Mouse (Mus musculus): ENCODE results near the gene Gpc6. TPM values are rescaled to one million over a fixed set of nuclear protein-coding genes. Genes with fewer than 3 reads are reported as not detected.
A peak's percentile ranks its signal among the peaks of the same experiment; 100 is the strongest.

Gpc6 gene
- polyA plus RNA-seq, 2 experiments = 26.1 to 39.5 TPM

DNA sequence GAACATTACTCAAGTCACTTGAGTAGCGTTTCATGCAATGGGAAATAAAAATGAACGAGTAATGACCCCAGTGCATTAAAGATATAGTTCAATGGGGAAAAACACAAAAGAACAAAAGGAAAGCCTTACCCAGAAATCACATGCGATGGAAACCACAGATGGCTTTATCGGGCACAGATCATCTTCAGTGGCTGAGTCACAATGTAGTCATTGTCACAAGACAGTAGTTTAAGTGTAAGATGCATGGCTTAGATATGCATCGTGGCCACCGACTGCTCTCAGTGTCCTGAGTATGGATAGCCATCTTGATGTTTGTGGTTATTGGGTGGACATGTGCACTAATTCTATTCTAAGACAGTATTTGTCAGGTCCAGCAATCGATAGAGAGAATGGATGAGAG lies 601.9 kb downstream of the Gpc6 start:
- no peak for DNase-seq (ENCODE audit: low spot score)
- Histone ChIP-seq H3K9me3 (ENCODE audit: control insufficient read depth, low read length) (no peaks in the 10 kb centered on the region), H3K27me3 (ENCODE audit: control insufficient read depth, insufficient read depth, low read length) (no peaks in the 10 kb centered on the region), H3K36me3 (ENCODE audit: control insufficient read depth, insufficient read depth, low read length) (no peaks in the 10 kb centered on the region), H3K4me3 (replicated peaks; ENCODE audit: low read length) (no peak overlapping the region), H3K4me2 (replicated peaks; ENCODE audit: low read depth, low read length, severe bottlenecking) (no peak overlapping the region), H3K27ac (replicated peaks; ENCODE audit: low read depth, low read length) (no peak overlapping the region), H3K4me1 (ENCODE audit: control insufficient read depth, insufficient read depth, low read length) (no peaks in the 10 kb centered on the region), H3K9ac (ENCODE audit: low read depth, low read length, severe bottlenecking) (no peak overlapping the region)
- no peak for TF ChIP-seq POLR2A (IDR thresholded peaks at IDR 0.05; ENCODE audit: borderline replicate concordance, extremely low read depth, insufficient read depth, insufficient read length)
- no peak for ATAC-seq (ENCODE audit: low FRiP score, low read depth)
- 90% methylated on average over 7 of the region's 7 CpGs for WGBS

GRCm38 (mm10) chr14:117529439-117529838 lies 604.3 kb downstream of the Gpc6 start:
- WGBS = 71% methylated on average over 3 of the region's 3 CpGs
- no peak for TF ChIP-seq POLR2A (IDR thresholded peaks at IDR 0.05; ENCODE audit: borderline replicate concordance, extremely low read depth, insufficient read depth, insufficient read length)
- ATAC-seq (ENCODE audit: low FRiP score, low read depth) = no peak

DNA sequence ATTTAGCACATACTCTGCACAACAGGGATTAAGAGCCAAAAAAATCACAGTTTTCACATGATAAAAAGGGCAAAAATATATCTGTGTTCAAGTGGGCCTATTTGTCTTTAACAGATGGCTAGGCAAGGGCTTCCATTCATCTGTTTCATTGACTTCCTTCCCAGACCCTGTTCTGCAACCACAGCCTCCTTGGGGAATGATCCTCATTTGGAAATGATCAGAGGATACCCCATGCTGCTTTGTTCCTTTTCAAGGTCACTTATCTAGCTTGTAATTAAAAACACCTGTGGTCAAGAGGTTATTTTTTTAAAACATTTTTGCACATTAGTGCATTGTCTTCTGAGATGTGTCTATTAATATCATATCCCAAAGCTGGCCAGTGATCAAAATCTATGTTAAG lies 627.7 kb downstream of the Gpc6 start:
- Histone ChIP-seq H3K9me3 (ENCODE audit: control insufficient read depth, low read length) (no peaks in the 10 kb centered on the region), H3K4me3 (replicated peaks; ENCODE audit: low read length) (no peak overlapping the region), H3K36me3 (ENCODE audit: control insufficient read depth, insufficient read depth, low read length) (no peaks in the 10 kb centered on the region), H3K9ac (ENCODE audit: low read depth, low read length, severe bottlenecking) (no peak overlapping the region), H3K4me2 (replicated peaks; ENCODE audit: low read depth, low read length, severe bottlenecking) (no peak overlapping the region), H3K27ac (replicated peaks; ENCODE audit: low read depth, low read length) (no peak overlapping the region), H3K4me1 (ENCODE audit: control insufficient read depth, insufficient read depth, low read length) (no peaks in the 10 kb centered on the region), H3K27me3 (ENCODE audit: control insufficient read depth, insufficient read depth, low read length) (no peaks in the 10 kb centered on the region)
- TF ChIP-seq POLR2A (IDR thresholded peaks at IDR 0.05; ENCODE audit: borderline replicate concordance, extremely low read depth, insufficient read depth, insufficient read length) = no peak
- ATAC-seq (ENCODE audit: low FRiP score, low read depth) = no peak
- peak; percentile 42 for DNase-seq (ENCODE audit: low spot score)

More at GRCm38 (mm10) chr14:117529439-117529838, 604.3 kb downstream of the Gpc6 start:
- Histone ChIP-seq H3K27ac (replicated peaks; ENCODE audit: low read depth, low read length) (no peak overlapping the region), H3K4me3 (replicated peaks; ENCODE audit: low read length) (no peak overlapping the region), H3K9me3 (ENCODE audit: control insufficient read depth, low read length) (no peaks in the 10 kb centered on the region), H3K4me1 (ENCODE audit: control insufficient read depth, insufficient read depth, low read length) (no peaks in the 10 kb centered on the region), H3K36me3 (ENCODE audit: control insufficient read depth, insufficient read depth, low read length) (no peaks in the 10 kb centered on the region), H3K27me3 (ENCODE audit: control insufficient read depth, insufficient read depth, low read length) (no peaks in the 10 kb centered on the region), H3K9ac (ENCODE audit: low read depth, low read length, severe bottlenecking) (no peak overlapping the region), H3K4me2 (replicated peaks; ENCODE audit: low read depth, low read length, severe bottlenecking) (no peak overlapping the region)
- DNase-seq (ENCODE audit: low spot score) = no peak

DNA sequence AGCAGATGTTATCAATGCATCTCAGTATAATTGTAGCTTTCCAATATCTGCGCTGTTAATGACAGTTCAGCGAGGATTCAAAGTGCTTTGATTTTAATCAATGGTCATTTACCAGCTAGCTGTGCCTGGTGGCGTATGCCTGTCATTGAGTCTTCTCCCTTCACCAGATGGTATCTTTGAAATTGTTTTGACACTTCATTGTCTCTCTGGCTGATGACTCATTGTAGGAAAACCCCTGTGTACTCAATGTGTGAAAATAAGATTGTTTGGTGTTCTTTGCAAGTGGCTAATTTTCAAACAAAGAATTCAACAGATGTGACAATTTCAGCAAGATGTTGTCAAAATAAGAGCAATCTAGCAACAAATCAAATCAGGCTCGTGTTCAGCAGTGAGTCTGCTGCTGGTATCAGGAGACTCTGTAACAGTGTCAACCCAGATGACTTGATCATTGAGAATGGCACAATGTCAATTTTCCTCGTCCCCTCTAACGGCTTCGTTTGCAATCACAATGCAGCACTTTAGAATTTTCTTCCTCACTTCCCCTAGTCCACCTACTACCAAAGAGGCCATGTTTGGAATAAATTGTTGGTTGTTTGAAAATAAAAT lies 631.7 kb downstream of the Gpc6 start:
- no peak overlapping the region for H3K9ac ChIP-seq (ENCODE audit: low read depth, low read length, severe bottlenecking)
- ATAC-seq (ENCODE audit: low FRiP score, low read depth) (no peak), DNase-seq (ENCODE audit: low spot score) (no peak)
- no peak overlapping the region for H3K4me2 ChIP-seq (replicated peaks; ENCODE audit: low read depth, low read length, severe bottlenecking)
- H3K4me1 ChIP-seq (ENCODE audit: control insufficient read depth, insufficient read depth, low read length) = no peaks in the 10 kb centered on the region
- H3K4me3 ChIP-seq (replicated peaks; ENCODE audit: low read length) = no peak overlapping the region
- H3K27me3 ChIP-seq (ENCODE audit: control insufficient read depth, insufficient read depth, low read length) = no peaks in the 10 kb centered on the region
- no peaks in the 10 kb centered on the region for H3K36me3 ChIP-seq (ENCODE audit: control insufficient read depth, insufficient read depth, low read length)
- WGBS = 83% methylated on average over 7 of the region's 7 CpGs
- H3K27ac ChIP-seq (replicated peaks; ENCODE audit: low read depth, low read length) = no peak overlapping the region
- no peaks in the 10 kb centered on the region for H3K9me3 ChIP-seq (ENCODE audit: control insufficient read depth, low read length)
- no peak for TF ChIP-seq POLR2A (IDR thresholded peaks at IDR 0.05; ENCODE audit: borderline replicate concordance, extremely low read depth, insufficient read depth, insufficient read length)

DNA sequence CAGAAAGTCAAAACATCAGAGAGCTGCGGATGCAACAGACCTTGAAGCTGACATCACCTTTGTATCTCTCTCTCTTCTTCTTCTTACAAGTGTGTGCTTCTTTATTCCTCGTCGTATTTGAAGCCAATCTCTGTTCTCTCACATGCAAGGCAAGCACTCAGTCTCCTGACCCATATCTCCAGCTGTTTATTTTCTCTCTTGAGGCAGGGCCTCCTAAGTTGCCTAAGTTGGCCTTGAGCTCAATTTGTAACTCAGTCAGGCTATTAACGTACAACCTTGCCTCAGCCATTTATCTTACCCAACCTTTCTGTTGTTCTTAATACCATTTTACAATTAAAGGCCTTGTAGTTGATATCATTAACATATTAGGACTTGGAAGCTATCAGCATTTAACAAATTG lies 637.0 kb downstream of the Gpc6 start:
- ATAC-seq (ENCODE audit: low FRiP score, low read depth) = no peak
- Histone ChIP-seq H3K9me3 (ENCODE audit: control insufficient read depth, low read length) (no peaks in the 10 kb centered on the region), H3K4me2 (replicated peaks; ENCODE audit: low read depth, low read length, severe bottlenecking) (no peak overlapping the region), H3K36me3 (ENCODE audit: control insufficient read depth, insufficient read depth, low read length) (no peaks in the 10 kb centered on the region), H3K9ac (ENCODE audit: low read depth, low read length, severe bottlenecking) (no peak overlapping the region), H3K27ac (replicated peaks; ENCODE audit: low read depth, low read length) (no peak overlapping the region), H3K4me1 (ENCODE audit: control insufficient read depth, insufficient read depth, low read length) (no peaks in the 10 kb centered on the region), H3K4me3 (replicated peaks; ENCODE audit: low read length) (no peak overlapping the region), H3K27me3 (ENCODE audit: control insufficient read depth, insufficient read depth, low read length) (no peaks in the 10 kb centered on the region)
- no peak for TF ChIP-seq POLR2A (IDR thresholded peaks at IDR 0.05; ENCODE audit: borderline replicate concordance, extremely low read depth, insufficient read depth, insufficient read length)
- no peak for DNase-seq (ENCODE audit: low spot score)
- WGBS = 86% methylated on average over 4 of the region's 4 CpGs

- TF ChIP-seq POLR2A (IDR thresholded peaks at IDR 0.05; ENCODE audit: borderline replicate concordance, extremely low read depth, insufficient read depth, insufficient read length) = no peak
- WGBS = 56% methylated on average over 4 of the region's 4 CpGs
- Histone ChIP-seq H3K27me3 (ENCODE audit: control insufficient read depth, insufficient read depth, low read length) (no peaks in the 10 kb centered on the region), H3K9me3 (ENCODE audit: control insufficient read depth, low read length) (no peaks in the 10 kb centered on the region), H3K27ac (replicated peaks; ENCODE audit: low read depth, low read length) (no peak overlapping the region), H3K4me2 (replicated peaks; ENCODE audit: low read depth, low read length, severe bottlenecking) (no peak overlapping the region), H3K36me3 (ENCODE audit: control insufficient read depth, insufficient read depth, low read length) (no peaks in the 10 kb centered on the region), H3K4me3 (replicated peaks; ENCODE audit: low read length) (no peak overlapping the region), H3K9ac (ENCODE audit: low read depth, low read length, severe bottlenecking) (no peak overlapping the region), H3K4me1 (ENCODE audit: control insufficient read depth, insufficient read depth, low read length) (peaks cover 14% of the 10 kb centered on the region; the same call in 1 of the 2 replicates)
- no peak for ATAC-seq (ENCODE audit: low FRiP score, low read depth)
- no peak for DNase-seq (ENCODE audit: low spot score)
Observed at GRCm38 (mm10) chr14:117569278-117569677, 644.2 kb downstream of the Gpc6 start.

Data from limb, embryonic 14.5 days (tissue).